Mouse (Mus musculus) adrenal gland, adult 8-10 months (tissue): Measurements from ENCODE around the gene Cntnap1. TPM values are rescaled to one million over a fixed set of nuclear protein-coding genes. Genes with fewer than 3 reads are reported as not detected.
"Not testable (repeated sequence)": the region's sequence is repeated elsewhere in the genome, so short reads cannot be mapped to it uniquely, and the experiment has no call there.

Source experiments
- DNase-seq: peaks from one replicate; pipeline ENCODE4 v3.0.0; 2022
- total RNA-seq, 4 experiments: library from RNA; stranded (reverse); gene quantifications; 2 replicates each; pipeline ENCODE4 v1.2.4; 2022

Cntnap1 gene
- total RNA-seq: 1 to 10 TPM; 5.7 to 7.4 (median 6.4) TPM

DNA sequence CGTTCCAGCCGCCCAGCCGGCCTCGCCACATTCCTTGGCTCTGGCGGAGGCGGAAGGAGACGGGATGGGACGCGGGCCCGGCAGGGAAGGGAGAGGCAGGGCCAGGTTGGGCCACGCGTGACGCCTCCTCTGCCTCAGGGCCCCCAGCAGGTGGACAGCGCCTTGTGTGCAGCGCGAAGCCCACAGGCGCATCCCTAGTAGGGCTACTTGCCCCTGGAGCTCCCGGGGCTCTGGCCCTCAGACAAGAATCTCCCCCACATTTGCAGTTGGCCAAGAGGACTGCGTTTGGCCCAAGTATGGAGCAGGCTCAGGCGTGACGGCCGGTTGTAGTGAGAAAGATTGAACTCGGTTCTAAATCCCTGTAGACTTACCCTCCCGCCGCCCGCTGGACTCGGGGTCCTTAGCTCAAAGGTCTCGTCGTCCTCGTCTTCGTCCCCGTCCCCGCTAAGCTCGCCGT is at the start of gene Cntnap1:
Gene Cntnap1 (plus strand): TSS at position 170 of the 457 bp plus-strand sequence.
- no peak for DNase-seq

DNA sequence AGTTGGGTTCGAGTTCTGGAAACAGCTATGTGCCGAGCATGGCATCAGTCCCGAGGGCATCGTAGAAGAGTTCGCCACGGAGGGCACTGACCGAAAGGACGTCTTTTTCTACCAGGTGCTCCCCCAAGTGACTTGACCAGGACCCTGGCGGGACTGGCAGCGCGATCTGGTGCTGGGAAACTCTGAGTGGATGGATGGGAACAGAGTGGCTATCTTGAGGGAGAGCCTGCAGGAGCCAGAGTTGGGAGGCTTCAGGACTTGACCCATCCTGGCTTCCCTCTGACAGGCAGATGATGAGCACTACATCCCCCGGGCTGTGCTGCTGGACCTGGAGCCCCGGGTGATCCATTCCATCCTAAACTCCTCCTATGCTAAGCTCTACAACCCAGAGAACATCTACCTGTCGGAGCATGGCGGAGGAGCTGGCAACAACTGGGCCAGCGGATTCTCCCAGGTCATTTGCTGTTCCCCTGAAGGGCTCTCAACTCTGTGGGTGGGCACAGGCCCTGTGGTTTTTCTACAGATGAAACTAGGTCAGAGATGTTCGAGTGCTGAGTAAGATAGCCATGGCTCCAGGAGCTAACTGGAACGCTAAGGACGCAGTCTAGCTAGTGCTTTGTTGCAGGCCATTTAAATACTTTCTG is 49.7 kb upstream of the Cntnap1 start:
- DNase-seq: no peak

DNA sequence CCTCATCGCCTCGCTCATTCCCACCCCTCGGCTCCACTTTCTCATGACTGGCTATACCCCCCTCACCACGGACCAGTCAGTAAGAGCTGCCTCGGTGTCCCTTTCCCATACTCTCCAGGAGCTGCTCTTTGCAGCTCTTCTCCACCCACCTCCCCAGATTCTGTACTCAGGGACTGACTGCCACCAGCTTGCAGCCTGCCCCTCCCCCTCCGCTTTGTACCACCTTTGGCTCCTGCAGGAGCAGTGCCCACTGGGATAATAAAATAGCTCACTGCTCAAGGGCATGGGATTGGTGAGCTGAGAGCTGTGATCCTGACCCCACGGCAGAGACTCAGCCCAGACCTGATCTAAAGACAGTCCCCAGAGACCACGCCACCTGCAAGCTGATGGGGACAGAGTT is 45.8 kb upstream of the Cntnap1 start:
- DNase-seq: not testable (repeated sequence)

DNA sequence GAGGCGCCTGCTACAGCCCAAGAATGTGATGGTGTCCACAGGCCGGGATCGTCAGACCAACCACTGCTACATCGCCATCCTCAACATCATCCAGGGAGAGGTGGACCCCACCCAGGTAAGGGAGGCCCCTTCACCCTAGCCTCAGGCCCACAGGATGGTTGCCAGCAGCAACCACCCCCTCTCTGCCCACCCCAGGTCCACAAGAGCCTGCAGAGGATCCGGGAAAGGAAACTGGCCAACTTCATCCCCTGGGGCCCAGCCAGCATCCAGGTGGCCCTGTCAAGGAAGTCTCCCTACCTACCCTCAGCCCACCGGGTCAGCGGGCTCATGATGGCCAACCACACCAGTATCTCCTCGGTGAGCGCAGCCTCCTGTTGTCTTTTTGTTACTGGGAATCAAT is 45.3 kb upstream of the Cntnap1 start:
- not testable (repeated sequence) for DNase-seq

DNA sequence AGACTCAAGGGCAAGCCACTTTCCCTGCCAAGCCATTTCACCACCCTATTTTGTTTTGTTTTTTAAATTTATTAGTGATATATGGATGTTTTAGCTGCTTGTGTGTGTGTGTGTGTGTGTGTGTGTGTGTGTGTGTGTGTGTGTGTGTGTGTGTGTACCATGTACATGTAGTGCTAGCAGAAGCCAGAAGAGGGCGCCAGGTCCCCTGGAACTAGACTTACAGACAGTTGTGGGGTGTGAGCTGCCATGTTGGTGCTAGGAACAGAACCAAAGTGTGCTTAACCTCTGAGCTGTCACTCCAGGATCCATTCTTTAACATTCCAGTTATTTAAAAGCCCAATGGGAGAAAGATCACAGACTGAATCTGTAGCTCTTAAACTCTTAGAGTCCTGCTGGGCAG is 43.2 kb upstream of the Cntnap1 start:
- no peak for DNase-seq

DNA sequence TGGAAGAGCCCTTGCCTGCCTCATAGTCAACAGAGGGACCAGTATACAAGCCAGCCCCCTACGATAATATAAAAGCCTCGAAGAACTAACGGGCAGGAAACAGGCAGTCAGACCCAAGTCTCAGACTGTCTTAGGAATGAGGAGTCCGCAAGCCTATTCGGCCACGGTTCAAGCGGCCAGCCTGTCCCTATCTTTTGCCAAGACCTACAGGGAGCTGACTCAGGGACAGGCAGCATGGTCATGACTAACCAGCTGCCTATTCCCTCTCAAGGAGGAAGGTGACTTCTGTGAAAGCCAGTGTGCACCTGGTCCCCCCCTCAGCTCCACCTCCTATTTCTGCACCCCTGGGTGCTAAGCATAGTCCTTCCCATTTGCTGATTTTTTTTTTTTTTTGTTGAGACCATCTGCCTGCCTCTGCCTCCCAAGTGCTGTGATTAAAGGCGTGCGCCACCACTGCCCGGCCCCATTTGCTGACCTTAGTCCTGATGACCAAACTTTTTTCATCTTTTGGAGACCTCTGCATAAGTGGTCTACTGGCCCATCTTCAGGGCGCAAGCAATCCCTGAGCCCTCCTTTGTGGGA is 41.2 kb upstream of the Cntnap1 start:
- DNase-seq: no peak

DNA sequence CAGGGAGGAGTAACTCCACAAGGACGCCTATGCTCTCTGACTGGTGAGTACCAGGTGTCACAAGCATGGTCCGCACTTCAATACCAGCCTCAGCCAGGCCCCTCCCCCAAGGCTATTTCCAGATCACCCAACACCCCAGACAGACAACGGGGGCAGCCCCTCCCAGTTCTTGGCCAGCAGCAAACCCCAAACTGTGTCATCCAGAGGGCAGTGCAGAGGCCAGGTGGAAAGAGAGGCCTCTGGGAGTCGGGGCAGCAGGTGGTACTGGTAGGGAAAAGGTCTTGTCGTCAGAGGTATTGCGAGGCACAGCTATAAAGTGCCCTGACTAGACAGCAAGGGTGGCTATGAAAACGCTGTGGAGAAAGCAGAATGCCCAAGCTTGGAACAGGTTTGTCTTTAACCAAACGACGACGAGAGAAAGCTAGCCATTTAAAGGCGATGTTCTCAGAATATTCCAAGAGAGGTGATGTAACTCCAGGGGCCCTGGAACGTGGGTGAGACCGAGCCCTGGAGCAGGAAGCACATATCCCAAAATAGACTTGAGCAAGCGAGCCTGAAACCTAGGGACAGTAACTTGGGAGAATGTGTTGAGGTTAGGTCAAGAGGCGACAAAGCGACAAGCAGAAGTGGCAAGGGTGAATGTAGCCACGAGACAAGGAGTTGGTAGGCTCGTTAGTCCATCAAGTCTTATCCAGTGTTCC is 40.1 kb upstream of the Cntnap1 start:
- DNase-seq: no peak

DNA sequence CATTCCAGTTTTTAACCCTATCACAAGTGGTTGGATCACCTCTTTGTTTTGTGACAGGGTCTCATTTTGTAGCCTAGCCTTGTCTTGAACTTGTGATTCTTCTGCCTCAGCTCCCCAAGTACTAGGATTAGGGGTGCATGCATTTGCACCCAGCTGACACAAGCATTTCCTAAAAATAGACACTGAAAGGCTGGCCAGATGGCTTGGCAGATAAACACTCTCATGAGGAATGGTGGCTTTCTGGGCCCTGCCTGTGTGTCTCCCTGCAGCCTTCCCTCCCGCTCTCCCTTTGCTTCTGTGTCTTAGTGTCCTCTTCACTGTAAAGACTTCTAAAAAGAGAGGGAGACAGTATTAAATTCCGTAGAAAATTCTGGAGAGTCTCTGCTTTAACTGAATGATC is 39.1 kb upstream of the Cntnap1 start:
- DNase-seq: no peak

DNA sequence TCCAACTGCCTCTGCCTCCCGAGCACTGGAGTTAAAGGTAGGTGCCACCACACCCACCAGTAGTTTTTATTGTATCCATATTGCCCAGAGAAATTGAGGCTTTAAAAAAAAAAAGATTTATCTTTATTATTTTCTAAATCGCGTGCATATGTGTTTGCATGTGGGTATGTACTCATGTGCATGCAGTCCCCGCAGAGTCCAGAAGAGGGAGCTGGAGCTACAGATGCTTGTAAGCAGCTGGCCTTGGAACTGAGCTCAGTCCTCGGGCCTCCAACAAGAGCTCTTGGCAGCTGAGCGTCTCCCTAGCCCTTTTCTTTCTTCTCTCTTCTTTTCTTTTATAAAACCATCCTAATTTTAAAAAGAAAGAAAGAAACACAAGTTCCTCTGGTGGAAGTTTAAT is 38.6 kb upstream of the Cntnap1 start:
- DNase-seq: no peak

DNA sequence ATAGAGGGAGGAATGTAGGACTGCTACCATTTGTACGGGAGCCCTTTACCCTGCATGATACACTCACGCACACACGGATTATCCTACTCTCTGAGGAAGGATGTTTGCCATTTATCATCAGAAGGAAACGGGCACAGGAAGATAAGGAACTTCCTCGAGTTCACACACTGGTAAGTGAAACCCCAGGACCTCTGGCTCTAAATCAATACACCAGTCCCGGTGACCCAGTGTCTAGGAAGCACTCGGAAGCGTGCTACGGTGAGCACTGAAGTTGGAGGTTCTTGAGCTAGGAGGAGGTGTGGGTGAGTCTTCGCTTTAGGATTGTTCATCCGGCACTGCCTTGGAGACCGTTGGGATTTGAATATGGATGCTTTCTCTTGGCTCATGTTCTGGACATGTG is 37.3 kb upstream of the Cntnap1 start:
- no peak for DNase-seq

DNA sequence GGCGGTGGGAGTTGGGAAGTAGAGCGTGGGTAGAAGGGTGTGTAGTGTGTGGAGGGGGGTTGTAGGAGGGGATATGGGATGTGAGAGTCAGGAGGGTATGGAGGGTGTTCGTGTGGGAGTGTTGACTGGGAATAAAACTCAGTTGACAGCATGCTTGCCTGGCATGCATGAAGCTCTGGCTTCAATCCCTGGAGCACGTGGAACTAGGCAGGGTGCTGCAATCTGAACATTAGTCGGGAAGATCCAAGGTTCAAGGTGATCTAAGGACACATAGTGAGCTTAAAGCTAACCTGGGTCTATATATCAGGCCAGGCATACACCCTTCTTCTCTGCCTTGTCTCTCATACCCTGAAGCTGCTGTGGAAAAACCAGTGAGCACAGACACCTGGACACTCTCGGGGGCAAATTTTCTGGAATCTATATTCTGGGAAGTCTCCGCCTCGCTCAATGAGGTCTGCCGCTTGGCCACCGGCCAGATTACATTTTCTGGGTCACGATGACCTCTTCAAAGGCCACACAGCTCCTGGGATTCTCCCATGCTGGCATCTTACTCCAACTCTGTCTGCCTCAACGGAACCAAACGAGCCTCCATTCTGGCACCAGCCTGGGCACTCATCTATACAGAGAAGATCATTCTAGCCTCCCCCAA is 36.0 kb upstream of the Cntnap1 start:
- DNase-seq: peak; percentile 77

DNA sequence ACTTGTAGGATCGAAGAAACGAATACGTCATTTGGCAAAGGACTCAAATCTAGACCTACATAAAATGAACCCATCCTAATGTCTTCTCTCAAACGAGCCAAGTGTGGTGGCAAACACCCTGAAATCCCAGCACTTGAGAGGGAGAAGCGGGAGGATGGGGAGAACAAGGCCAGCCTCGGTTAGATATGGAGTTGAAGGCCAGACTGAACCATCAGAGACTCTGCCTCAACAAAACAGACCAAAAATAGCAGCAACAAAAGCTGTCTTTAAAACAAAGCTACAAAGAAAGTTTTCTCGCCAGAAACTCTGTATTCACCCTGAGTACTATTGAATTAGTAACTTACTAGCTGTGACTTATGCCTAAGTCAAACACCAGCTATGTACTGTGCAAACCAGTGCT is 33.3 kb upstream of the Cntnap1 start:
- DNase-seq: no peak

DNA sequence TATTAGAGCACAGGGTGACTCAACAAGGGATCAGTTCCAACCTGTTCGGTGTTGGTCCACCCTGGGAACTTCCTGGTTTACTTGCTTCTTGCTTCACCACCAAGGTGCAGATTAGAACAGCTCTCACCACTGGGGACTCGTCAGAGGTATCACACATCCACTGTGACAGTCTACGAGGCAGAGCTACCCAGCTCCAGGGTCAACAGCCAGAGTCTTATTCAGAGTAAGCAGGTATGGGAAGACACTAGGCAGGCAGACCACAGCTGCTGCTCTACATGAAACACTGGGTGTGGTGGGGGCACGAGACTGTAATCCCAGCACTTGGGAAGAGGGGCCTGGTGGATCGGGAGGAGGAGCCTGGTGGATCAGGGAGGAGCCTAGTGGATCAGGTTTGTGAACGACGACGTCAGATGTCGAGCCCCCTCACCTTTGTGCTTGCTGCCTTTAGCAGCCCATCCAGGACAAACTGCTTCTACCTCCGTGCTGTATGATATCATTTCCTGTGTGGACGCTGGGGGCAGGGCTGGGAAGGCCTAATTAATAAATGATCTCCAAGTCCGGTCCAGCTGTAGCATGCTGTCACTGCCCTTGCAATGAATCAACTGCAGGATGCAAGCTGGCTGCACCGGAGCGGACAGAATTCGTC is 31.7 kb upstream of the Cntnap1 start:
- peak; percentile 60 for DNase-seq

DNA sequence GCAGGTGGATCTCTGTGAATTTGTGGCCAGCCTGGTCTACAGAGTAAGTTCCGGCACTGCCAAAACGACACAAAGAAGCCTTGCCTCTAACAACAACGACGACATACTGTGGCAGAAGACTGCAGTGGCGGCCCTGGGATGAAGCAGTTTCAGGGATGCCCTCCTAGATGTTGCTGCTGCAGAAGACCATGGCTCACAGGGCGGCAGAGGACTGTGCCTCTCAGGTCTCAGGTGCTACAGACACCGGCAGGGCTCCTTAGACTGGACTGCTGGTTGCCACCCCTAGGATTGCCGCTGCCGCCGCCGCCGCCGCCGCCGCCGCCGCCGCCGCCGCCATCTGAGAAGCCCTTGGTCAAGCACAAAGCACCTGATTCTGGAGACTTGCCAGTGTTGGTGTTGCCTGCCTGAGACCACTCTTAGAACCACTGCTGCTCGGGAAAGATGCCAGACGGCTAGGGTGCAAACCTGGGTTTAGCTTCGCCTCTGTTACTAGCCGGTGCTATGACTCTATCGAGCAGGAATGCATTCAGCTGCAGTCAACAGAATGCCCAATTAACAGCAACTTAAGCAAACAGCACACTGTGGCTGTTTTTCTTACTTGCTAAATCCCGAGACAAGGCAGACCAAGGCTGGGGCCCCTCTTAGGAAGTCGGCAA is 30.0 kb upstream of the Cntnap1 start:
- DNase-seq: no peak

DNA sequence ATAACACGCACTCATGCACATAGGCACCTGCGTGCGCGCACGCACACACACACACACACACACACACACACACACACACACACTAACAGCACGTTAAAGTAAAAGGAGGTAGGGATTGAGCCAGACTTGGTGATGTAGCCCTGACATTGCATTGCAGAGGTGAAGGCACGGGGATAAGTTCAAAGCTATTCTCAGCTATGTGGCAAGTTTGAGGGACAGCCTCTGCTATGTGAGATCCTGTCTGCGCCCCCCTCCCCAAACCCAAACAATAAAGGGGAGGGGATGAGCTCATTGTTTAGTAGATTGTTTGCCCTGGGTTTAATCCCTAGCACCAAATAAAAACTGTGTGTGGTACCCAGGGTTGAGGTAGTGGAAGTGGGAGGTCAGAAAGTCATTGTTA is 29.2 kb upstream of the Cntnap1 start:
- no peak for DNase-seq

DNA sequence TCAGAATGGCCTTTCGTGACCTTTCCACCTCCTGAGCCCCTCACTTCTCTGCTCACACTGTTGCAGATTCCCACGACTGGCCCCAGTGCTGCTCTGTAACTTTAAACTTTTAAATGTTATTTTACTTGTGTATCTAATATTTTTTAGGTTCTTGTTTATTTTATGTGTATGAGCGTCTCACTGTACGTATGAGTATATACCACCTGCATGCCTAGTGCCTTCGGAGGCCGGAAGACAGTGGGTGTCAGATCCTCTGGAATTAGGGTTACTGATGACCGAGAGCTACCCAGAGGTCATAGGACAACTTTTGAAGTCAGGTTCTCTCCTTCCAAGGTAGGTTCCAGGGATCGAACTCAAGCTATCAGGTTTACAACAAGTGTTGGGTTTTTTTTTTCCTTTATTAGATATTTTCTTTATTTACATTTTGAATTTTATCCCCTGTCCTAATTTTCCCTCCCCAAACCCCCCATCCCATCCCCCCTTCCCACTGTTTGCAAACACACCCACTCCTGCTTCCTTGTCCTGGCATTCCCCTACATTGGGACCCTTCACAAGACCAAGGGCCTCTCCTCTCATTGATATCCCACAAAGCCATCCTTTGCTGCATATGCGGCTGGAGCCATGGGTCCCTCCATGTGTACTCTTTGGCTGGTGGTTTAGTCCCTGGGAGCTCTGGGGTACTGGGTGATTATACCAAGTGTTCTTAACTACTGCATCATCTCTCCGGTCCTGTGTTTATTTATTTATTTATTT is 27.9 kb upstream of the Cntnap1 start:
- no peak for DNase-seq

DNA sequence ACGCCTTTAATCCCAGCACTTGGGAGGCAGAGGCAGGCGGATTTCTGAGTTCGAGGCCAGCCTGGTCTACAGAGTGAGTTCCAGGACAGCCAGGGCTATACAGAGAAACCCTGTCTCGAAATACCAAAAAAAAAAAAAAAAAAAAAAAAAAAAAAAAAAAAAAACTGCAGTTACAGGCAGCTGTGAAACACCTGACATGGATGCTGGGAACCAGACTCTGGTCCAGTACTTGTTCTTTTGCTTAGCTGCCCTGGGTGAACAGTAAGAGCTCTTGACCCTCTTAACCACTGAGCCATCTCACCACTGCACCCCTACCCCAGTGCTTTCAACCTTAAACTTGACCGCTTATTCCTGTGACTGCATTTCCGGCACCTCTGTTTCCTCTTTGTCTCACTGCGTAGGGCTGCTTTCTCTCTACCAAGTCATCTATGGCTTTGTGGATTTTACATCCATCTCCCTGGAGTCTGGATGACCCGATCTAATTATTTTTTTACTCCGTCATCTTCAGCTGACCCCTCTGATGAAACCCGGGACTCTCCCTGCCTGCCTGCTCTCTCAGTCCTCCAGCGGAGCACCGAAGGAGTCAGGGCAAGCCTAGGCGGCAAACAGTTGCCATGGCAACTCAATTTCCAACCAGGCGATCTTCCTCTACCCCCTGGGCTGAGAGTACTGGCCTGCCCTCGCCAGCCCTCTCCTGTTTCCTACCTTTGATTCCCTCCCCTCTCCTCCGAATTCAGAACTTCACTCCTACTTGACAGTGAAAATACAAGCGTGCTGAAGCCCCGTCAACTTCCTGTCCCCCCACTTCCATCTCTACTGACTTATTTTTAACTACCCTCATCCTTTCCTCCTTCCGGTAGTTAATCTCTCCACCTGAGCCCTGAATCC is 26.7 kb upstream of the Cntnap1 start:
- no peak for DNase-seq

DNA sequence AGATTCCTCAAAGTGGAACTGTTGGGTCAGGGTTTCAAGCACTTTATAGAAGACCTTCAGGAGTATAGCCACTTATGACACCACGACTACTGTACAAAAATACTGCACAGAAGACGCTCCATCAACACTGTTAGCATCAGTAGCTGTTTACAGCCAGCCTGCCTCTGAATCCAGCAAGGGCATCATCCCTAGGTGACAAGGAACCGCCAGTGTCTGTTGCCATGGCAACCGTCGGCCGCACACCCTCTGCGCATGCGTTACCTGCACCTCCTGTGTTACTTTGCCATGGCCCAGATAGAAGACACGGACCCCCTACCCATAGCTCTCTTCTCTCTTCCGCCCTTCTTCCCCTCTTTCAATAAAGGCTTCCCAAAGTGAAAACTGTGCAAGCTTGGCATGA is 23.9 kb upstream of the Cntnap1 start:
- DNase-seq: no peak

DNA sequence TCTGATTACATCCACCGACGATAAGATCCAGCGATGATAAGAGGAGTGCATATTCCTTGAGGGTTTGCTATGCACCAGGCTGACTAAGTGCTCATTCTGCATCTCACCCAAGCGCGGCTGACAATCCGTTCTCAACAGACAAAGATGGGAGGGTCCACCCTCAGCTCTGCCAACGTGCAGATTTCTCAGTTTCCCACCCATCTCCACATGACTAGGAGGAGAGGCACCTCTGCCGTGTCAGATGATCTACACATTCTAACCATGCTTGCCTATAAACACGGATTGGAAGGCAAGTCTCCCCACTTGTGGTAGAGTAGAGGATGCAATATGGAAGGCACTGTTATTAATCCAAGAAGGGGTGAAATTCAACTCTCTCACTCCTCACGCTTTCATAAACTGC is 21.6 kb upstream of the Cntnap1 start:
- no peak for DNase-seq
